In genomic region chr7:139905661-139906060, GRCm38 (mm10) we compare ENCODE assay signal across 9 mouse cellular contexts. TPM values are rescaled to one million over a fixed set of nuclear protein-coding genes. Genes with fewer than 3 reads are reported as not detected.
DNase-seq lines count a peak whose midpoint lies in the region; ATAC-seq and TF ChIP-seq lines count a peak whose summit lies in the region.
"Had no signal": no experiment of that assay in that cellular context is flagged by ENCODE, and none has a peak within 500 bp of the region (broad histone marks: within the 10 kb centered on the region; RNA-seq: fewer than 3 reads in every experiment).

No protein-coding gene starts in this region.

- H3K9me3 ChIP-seq in forebrain, embryonic 10.5 days = no peaks in the 10 kb centered on the region
- no peaks in the 10 kb centered on the region for H3K9me3 ChIP-seq in forebrain, embryonic 13.5 days (replicated peaks)
- no peaks in the 10 kb centered on the region for H3K9me3 ChIP-seq in heart, postnatal 0 days (replicated peaks; ENCODE audit: control insufficient read depth, low read length)
- no peaks in the 10 kb centered on the region for H3K9me3 ChIP-seq in midbrain, embryonic 12.5 days
- H3K9me3 ChIP-seq: limb, embryonic 13.5 days had no signal

- DNase-seq in forebrain, embryonic 10.5 days (ENCODE audit: extremely low spot score, low spot score) = peak; percentile 34
- peak; percentile 82 for DNase-seq in CD4-positive, CD25-positive, alpha-beta regulatory T cell, adult 2 months (ENCODE audit: low read depth, low spot score)
- DNase-seq in c-Kit-positive CD71-positive TER-119-negative erythroid progenitor cells, embryonic 14.5 days (ENCODE audit: low read depth) = peak; percentile 3
- peak; percentile 33 for DNase-seq in heart, postnatal 0 days (ENCODE audit: low spot score)
- DNase-seq in kidney, postnatal 10 days = peak; percentile 56
- no peak for DNase-seq in right cerebral cortex, postnatal 36 days (ENCODE audit: low spot score in 2 of 2)

- no peak; the same call in 1 of the 2 replicates for ATAC-seq in forebrain, embryonic 13.5 days
- ATAC-seq in heart, postnatal 0 days (ENCODE audit: insufficient read depth, low read depth) = peak; percentile 69
- ATAC-seq in midbrain, embryonic 12.5 days (ENCODE audit: low FRiP score, low read depth) = 0 out of 2 replicates have a peak, but pooled peaks have one; percentile 19

- peaks cover 18% of the 10 kb centered on the region for H3K4me1 ChIP-seq in forebrain, embryonic 10.5 days
- H3K4me1 ChIP-seq in forebrain, embryonic 13.5 days = peaks cover 18% of the 10 kb centered on the region
- H3K4me1 ChIP-seq in heart, postnatal 0 days (ENCODE audit: control insufficient read depth, insufficient read depth) = no peaks in the 10 kb centered on the region
- H3K4me1 ChIP-seq in midbrain, embryonic 12.5 days = peaks cover 20% of the 10 kb centered on the region

- peaks cover 73% of the 10 kb centered on the region for H3K27me3 ChIP-seq in forebrain, embryonic 10.5 days (ENCODE audit: poor library complexity, severe bottlenecking)
- peaks cover 16% of the 10 kb centered on the region; the same call in 1 of the 2 replicates for H3K27me3 ChIP-seq in forebrain, embryonic 13.5 days
- peaks cover 11% of the 10 kb centered on the region for H3K27me3 ChIP-seq in heart, postnatal 0 days (ENCODE audit: control insufficient read depth, insufficient read depth, low read length)
- peaks cover 42% of the 10 kb centered on the region for H3K27me3 ChIP-seq in midbrain, embryonic 12.5 days

- H3K4me3 ChIP-seq in forebrain, embryonic 10.5 days = peak overlapping the region; percentile 22; the same call in 1 of the 2 replicates
- H3K4me3 ChIP-seq in forebrain, embryonic 13.5 days = no peak overlapping the region
- no peak overlapping the region for H3K4me3 ChIP-seq in heart, postnatal 0 days (ENCODE audit: low read depth, low read length)
- no peak overlapping the region for H3K4me3 ChIP-seq in midbrain, embryonic 12.5 days
- H3K4me3 ChIP-seq: limb, embryonic 13.5 days had no signal

- TF ChIP-seq EP300 in heart, postnatal 0 days (IDR thresholded peaks at IDR 0.05; ENCODE audit: low read depth) = no peak

- H3K9ac ChIP-seq in forebrain, embryonic 13.5 days = no peak overlapping the region
- H3K9ac ChIP-seq in heart, postnatal 0 days (replicated peaks; ENCODE audit: low read depth, low read length) = no peak overlapping the region
- H3K9ac ChIP-seq in midbrain, embryonic 12.5 days (replicated peaks) = no peak overlapping the region
- H3K9ac ChIP-seq: limb, embryonic 13.5 days had no signal

- H3K36me3 ChIP-seq in forebrain, embryonic 10.5 days (replicated peaks) = no peaks in the 10 kb centered on the region
- H3K36me3 ChIP-seq in forebrain, embryonic 13.5 days (ENCODE audit: poor library complexity, severe bottlenecking) = no peaks in the 10 kb centered on the region
- no peaks in the 10 kb centered on the region for H3K36me3 ChIP-seq in heart, postnatal 0 days (replicated peaks; ENCODE audit: control insufficient read depth, insufficient read depth, low read length)
- H3K36me3 ChIP-seq in midbrain, embryonic 12.5 days = no peaks in the 10 kb centered on the region
- H3K36me3 ChIP-seq: limb, embryonic 13.5 days had no signal

- TF ChIP-seq CTCF in heart, postnatal 0 days (IDR thresholded peaks at IDR 0.05; ENCODE audit: low read depth) = peak; percentile 55

- H3K4me2 ChIP-seq in forebrain, embryonic 13.5 days = no peak overlapping the region
- no peak overlapping the region for H3K4me2 ChIP-seq in heart, postnatal 0 days (ENCODE audit: low read depth, low read length)
- H3K4me2 ChIP-seq in midbrain, embryonic 12.5 days (replicated peaks) = peak overlapping the region; percentile 13; the same call in 1 of the 2 replicates
- H3K4me2 ChIP-seq: limb, embryonic 13.5 days had no signal

- H3K27ac ChIP-seq in forebrain, embryonic 10.5 days = no peak overlapping the region
- H3K27ac ChIP-seq in forebrain, embryonic 13.5 days = no peak overlapping the region
- H3K27ac ChIP-seq in heart, postnatal 0 days (ENCODE audit: low read depth) = no peak overlapping the region
- no peak overlapping the region for H3K27ac ChIP-seq in midbrain, embryonic 12.5 days (replicated peaks)
- H3K27ac ChIP-seq: limb, embryonic 13.5 days had no signal

- WGBS in forebrain, embryonic 10.5 days = 5% methylated on average over 6 of the region's 6 CpGs
- 8% methylated on average over 6 of the region's 6 CpGs for WGBS in forebrain, embryonic 13.5 days
- 4% methylated on average over 6 of the region's 6 CpGs for WGBS in heart, postnatal 0 days
- WGBS in midbrain, embryonic 12.5 days = 7% methylated on average over 6 of the region's 6 CpGs

RNA-seq across cellular contexts. Expression of gene Kndc1, which starts 11.2 kb away (rescaled TPM):
- 0.26 and 0.33 TPM in 2 replicates for polyA plus RNA-seq in forebrain, embryonic 10.5 days (2016; fragmentation: Nextera tagmentation; extraction: Ambion mirVana)
- 2.1 and 3.1 TPM in 2 replicates for polyA plus RNA-seq in forebrain, embryonic 13.5 days (2015; fragmentation: Nextera tagmentation; extraction: Ambion mirVana)
- 0.23 TPM in 1 of 2 replicates, not detected in the other for total RNA-seq in heart, postnatal 0 days (2014; rRNA removed; ENCODE audit: low replicate concordance)
- polyA plus RNA-seq in heart, postnatal 0 days (2015; fragmentation: Nextera tagmentation; extraction: Ambion mirVana) = 0.08 TPM in 1 of 2 replicates, not detected in the other
- polyA plus RNA-seq in midbrain, embryonic 12.5 days (2016; fragmentation: Nextera tagmentation; extraction: Ambion mirVana) = 1.2 and 1.5 TPM in 2 replicates

RNA-seq across cellular contexts. Expression of gene Utf1, which starts 37.9 kb away (rescaled TPM):
- 0.25 TPM in 1 of 2 replicates, not detected in the other for polyA plus RNA-seq in forebrain, embryonic 10.5 days (2016; fragmentation: Nextera tagmentation; extraction: Ambion mirVana)
- not detected in 2 replicates for polyA plus RNA-seq in forebrain, embryonic 13.5 days (2015; fragmentation: Nextera tagmentation; extraction: Ambion mirVana)
- total RNA-seq in heart, postnatal 0 days (2014; rRNA removed; ENCODE audit: low replicate concordance) = not detected in 2 replicates
- polyA plus RNA-seq in heart, postnatal 0 days (2015; fragmentation: Nextera tagmentation; extraction: Ambion mirVana) = not detected in 2 replicates
- polyA plus RNA-seq in midbrain, embryonic 12.5 days (2016; fragmentation: Nextera tagmentation; extraction: Ambion mirVana) = not detected in 2 replicates

Comparison
In these comparisons a context has a peak if more than half of its experiments do, and no peak if none do; other contexts are left out.
1. DNase-seq: peak in forebrain, embryonic 10.5 days (single experiment), CD4-positive, CD25-positive, alpha-beta regulatory T cell, adult 2 months (single experiment), c-Kit-positive CD71-positive TER-119-negative erythroid progenitor cells, embryonic 14.5 days (single experiment), heart, postnatal 0 days (single experiment) and kidney, postnatal 10 days (single experiment); none in right cerebral cortex, postnatal 36 days (0 of 2).